Mouse (Mus musculus) layer of hippocampus, adult 11-12 months (tissue): ENCODE measurements around the gene Nmi.
"Not testable (repeated sequence)": the region's sequence is repeated elsewhere in the genome, so short reads cannot be mapped to it uniquely, and the experiment has no call there.

Experiments used
- DNase-seq: peaks from one replicate; pipeline ENCODE4 v3.0.0; 2022; ENCODE audit warnings: low spot score

Gene Nmi

GRCm38 (mm10) chr2:51973410-51973968, at the start of gene Nmi:
TSS of gene Nmi (minus strand) at chr2:51973494.
- peak; percentile 13 for DNase-seq

DNA sequence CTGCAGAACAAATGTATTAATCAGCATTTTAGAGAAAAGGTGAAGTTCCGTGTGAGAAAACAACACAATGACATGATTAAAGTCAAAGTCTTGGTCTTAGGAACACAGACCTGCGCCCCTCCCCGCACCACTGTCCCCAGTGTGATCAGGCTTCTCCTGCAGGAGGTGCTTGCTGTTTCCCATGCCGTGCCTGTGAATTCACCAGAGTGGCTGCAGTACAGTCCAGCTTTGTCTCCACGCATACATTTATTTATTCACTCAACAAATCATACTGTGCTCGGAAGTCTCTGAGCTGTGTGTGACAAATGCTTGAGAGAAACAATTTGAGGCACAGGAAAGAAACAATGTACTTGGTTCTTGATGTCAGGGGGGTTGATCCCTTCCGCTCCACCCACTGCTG, 43.1 kb upstream of the Nmi start:
- no peak for DNase-seq

GRCm38 (mm10) chr2:52013306-52013820, 40.1 kb upstream of the Nmi start:
- no peak for DNase-seq

GRCm38 (mm10) chr2:52011820-52012219, 38.5 kb upstream of the Nmi start:
- DNase-seq, result not testable (repeated sequence)

GRCm38 (mm10) chr2:52006380-52006779, 33.1 kb upstream of the Nmi start:
- no peak for DNase-seq

DNA sequence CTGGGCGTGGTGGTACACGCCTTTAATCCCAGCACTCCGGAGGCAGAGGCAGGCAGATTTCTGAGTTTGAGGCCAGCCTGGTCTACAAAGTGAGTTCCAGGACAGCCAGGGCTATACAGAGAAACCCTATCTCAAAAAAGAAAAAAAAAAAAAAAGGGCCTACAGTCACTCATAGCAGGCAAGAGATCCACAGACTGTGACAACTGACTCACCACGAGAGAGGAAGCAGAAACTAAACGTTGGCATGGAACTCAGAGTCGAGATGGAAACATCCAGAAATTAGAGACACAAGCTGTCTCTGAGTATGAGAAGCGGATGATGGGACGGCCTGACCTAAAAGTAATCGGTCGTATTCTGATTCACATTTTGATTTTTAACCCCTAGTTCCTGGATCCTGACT, 29.0 kb upstream of the Nmi start:
- DNase-seq, result not testable (repeated sequence)

DNA sequence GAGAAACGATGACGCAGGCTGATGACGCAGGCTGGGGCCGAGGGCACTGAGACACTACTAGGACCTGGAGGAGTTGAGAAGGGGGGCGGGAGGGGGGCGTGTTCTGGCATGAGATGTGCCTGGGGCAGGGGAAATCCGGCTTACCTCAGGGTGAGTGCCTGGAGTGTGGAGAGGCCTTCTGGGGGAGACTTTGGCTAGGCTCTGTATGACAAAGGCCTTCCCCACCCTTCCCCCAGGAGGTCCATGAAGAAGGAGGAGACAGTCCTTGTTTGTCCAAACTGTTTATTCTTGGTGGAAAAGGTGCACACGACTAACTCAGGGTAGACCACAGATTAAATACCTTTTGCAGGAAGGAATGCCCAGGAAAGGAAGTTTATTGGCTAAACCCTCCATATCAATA, 28.2 kb upstream of the Nmi start:
- DNase-seq, result no peak

- no peak for DNase-seq
These were observed 26.7 kb upstream of the Nmi start for GRCm38 (mm10) chr2:51999996-52000395.

- DNase-seq, result no peak
These were observed 18.2 kb upstream of the Nmi start for GRCm38 (mm10) chr2:51991447-51991846.

DNA sequence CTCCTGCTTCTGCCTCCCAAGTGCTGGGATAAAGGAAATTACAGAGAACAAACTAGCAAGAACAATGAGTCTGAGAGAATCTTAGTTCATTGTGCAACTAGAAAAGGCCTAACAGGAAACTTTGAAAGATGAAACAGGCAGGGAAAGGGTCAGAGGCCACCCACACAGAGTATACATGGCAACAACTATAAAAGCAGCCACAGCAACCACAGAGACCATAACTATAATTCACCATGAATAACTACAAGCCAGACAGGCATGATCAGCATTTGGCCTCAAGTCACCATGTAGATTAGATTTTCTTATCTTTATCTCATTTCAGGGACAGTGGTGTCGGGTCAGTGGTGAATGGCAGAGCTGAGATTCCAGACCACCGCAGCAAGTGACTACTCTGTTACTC, 16.3 kb upstream of the Nmi start:
- no peak for DNase-seq

GRCm38 (mm10) chr2:51986695-51987094, 13.4 kb upstream of the Nmi start:
- no peak for DNase-seq

- no peak for DNase-seq
These were observed 12.9 kb upstream of the Nmi start for GRCm38 (mm10) chr2:51986157-51986556.

DNA sequence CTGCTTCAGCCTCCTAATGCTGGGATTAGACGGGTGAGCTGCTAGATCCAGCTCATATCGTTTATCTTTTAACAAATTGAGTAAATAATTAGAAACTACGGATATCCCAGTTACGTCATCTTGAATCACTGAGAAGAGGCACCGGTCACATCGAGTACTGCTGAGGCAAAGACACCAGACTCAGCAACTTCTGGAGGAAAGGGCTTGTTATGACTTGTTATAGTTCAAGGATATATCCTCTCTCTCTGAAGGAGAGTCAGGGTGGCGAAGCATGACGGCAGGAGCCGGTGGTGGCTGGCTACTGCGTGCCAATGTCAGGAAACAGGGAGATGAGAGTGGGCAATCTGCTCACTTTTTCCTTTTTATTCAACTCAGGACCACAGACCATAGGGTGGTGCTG, 11.9 kb upstream of the Nmi start:
- DNase-seq, result no peak

DNA sequence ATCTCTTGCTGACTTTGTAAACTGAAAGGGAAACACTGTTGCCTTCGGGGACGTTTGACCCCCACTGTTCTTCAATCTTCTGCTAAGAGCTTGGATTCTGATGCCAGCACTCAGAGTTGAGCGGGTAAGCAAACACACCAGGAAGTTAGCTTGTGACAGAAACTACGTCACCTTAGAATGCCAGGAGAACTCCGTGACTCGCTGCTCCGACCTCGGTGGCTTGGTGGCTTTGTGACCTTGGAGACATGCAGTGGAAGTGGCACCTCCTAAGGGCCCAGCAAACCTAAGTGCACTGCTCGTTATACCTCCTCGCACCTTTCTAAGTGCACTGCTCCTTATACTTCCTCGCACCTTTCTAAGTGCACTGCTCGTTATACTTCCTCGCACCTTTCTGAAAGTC, 9.0 kb upstream of the Nmi start:
- DNase-seq, result no peak

DNA sequence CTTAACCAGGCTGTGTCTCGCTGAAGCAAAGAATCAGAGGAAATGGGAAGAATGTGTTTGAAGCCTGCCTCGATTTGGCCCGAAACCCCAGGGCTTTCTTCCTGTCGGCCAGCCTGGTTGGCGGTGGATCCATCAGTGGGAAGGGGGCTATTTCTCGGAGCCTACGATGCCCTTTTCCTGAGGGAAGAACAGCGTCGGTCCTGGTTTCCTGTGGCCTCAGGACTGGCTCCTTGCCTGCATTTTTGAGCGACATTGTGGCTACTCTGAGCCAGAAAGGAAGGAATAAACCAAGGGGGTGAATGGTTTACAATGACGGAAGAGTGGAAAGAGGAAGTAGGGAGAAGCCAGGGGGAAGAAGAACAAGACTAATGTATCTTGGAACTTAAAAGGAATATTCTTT, 8.3 kb upstream of the Nmi start:
- DNase-seq, result no peak

DNA sequence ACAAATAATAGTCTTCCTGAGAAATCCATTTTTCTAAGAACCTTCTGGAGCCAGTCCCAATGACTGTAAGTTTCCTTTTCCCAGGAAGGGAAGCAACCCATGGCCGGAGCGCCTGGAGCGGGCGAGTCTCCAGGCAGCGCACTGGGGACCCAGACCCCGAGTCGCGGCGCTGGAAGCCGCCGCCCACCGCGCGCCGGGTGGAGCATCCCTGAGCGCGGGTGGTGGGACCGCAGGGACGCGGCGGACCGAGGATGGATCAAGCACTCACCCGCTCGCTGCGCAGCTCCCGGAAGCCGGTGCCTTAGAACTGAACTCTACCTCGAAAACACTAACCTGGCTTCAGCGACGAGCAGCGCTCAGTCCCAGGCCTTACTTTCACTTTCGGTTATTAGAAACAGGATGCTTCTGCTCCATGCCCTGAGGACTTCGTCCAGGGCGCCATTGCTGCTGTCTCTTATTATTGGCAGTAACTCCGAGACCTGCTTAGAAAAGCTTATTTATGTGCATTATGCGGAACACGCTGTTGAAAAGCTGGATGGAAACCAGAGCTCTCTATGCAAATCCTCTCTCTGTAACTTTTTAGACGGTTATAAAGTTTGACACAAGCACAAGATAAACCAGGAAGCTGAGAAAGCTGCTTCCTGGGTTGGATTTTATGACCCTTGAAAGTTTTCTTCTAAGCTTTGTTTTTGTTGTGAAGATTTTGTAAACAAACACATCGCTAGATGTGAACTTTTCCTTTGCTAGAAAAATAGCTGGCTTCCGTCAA, 469 bp downstream of the Nmi start:
- peak; percentile 13 for DNase-seq

DNA sequence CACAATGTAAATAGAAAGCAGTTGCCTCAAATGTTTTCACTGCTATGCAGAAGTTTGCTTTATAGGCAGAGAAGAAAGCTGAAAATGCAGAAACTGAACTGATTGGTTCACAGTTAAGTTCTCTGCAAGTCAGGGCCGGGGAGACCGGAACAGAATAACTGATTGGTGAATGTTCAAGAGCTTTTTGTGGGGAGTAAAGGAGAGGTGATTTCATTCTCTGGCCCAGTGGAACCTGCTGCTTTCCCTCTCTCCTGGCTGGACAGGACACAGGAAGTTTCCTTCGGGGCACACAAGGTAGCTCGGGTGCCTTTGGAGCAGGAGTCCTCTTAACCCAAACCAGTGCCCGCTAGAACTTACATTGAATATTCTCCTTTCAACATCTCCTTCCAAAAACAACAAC, 1.2 kb downstream of the Nmi start:
- DNase-seq, result peak; percentile 10

DNA sequence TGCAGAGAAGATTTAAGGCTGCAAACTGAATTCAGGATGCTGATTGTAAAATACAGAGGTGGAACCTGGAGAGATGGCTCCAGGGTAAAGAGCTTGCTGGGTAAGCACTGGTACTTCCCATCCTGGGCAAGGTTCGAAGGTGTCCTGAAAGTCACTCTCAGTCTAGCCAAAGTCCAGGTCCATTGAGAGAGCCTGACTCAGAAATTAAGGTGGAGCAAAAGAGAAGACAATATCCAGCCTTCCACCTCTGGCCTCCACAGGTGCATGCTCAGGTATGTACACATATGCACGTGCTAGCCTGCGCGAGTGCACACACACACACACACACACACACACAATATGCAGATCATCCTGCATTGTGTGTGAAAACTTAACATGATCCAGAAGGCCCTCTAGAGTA, 2.4 kb downstream of the Nmi start:
- DNase-seq, result no peak

GRCm38 (mm10) chr2:51967288-51967687, 6.0 kb downstream of the Nmi start:
- no peak for DNase-seq

DNA sequence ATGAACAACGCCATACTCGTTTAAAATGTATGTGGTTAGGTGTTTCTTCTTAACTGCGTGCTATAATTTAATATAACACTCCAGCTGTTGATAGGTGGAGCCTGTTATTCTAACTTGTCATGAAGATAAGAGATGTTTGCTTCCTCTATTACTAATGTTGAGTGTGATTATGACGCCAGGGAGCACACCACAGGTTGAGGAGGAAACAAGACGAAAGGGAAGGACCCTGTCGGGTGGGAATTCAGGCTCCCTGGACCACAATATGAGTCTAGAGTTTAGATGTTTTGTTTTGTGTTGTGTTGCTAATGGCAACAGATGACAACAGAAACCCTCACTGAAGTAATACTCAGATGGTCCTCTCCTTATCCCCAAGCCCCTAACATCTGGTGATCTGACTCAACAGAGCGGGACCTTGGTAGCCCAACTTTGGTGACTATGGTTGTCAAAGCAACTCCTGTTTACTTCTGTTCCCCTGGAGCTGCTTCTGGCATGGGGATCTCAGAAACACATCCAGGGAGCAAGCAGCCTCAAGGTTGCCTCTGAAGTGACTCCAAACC, 19.6 kb downstream of the Nmi start:
- DNase-seq, result no peak

GRCm38 (mm10) chr2:51950876-51951275, 22.4 kb downstream of the Nmi start:
- no peak for DNase-seq

GRCm38 (mm10) chr2:51948105-51948830, 25.0 kb downstream of the Nmi start:
- DNase-seq, result no peak

GRCm38 (mm10) chr2:51945812-51946211, 27.5 kb downstream of the Nmi start:
- DNase-seq, result no peak
